Mouse (Mus musculus) megakaryocyte, embryonic 14.5 days (primary cell): ENCODE measurements around the gene Gm14444. TPM values are rescaled to one million over a fixed set of nuclear protein-coding genes. Genes with fewer than 3 reads are reported as not detected.
"Not testable (repeated sequence)": the region's sequence is repeated elsewhere in the genome, so short reads cannot be mapped to it uniquely, and the experiment has no call there.

ENCODE experiments used
- H3K27me3 ChIP-seq: replicated peaks from 2 replicates; pipeline ENCODE3; 2012; ENCODE audit warnings: inconsistent platforms
- H3K36me3 ChIP-seq: replicated peaks from 2 replicates; pipeline ENCODE3; 2012; ENCODE audit warnings: low read length, inconsistent platforms, mixed read lengths
- H3K4me1 ChIP-seq: 2 replicates; pipeline ENCODE4 v1.6.1; 2012; ENCODE audit warnings: inconsistent platforms
- H3K4me3 ChIP-seq: replicated peaks from 2 replicates; pipeline ENCODE3; 2012; ENCODE audit warnings: moderate library complexity, mild to moderate bottlenecking, inconsistent platforms
- H3K9me3 ChIP-seq: 2 replicates; pipeline ENCODE4 v1.6.1; 2012; ENCODE audit warnings: inconsistent platforms
- polyA plus RNA-seq: library from polyadenylated mRNA; stranded (reverse); fragments of >175 nt; gene quantifications from 2 replicates; pipeline ENCODE4 v1.2.3, GENCODE M21; 2012; ENCODE audit warnings: low replicate concordance; ENCODE audit not compliant: insufficient read depth

The Gm14444 gene
- polyA plus RNA-seq: not detected in 2 replicates

DNA sequence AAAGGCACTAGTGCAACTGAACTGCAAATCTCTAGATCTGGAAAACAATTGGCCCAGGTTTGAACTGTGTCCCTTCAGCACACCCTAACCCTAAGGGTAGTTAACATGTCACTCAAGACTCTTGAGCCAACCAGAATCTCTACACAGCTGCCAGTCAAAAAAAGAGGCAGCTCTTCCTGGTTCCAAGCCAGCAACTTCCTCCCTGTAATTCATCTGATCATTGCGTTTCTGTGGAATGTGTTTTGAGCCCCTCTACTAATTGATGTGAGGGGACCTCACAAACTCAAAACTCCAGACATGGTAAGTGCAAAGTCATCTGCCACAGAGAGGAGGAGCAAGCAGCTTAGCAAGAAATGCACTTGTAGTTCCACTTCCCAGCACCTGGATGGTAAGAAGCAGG lies at the start of gene Gm14444:
Gene Gm14444, plus strand, starts transcription at position 220 of the 400 bp plus-strand sequence.
- H3K36me3 ChIP-seq, H3K4me1 ChIP-seq, H3K4me3 ChIP-seq, H3K27me3 ChIP-seq, H3K9me3 ChIP-seq: not testable (repeated sequence)

- H3K4me1 ChIP-seq, H3K27me3 ChIP-seq, H3K36me3 ChIP-seq, H3K9me3 ChIP-seq, H3K4me3 ChIP-seq: not testable (repeated sequence)
Observed at GRCm38 (mm10) chr2:174965466-174965865, 44.6 kb upstream of the Gm14444 start.

- H3K4me3 ChIP-seq, H3K4me1 ChIP-seq, H3K9me3 ChIP-seq, H3K27me3 ChIP-seq, H3K36me3 ChIP-seq: not testable (repeated sequence)
Observed at GRCm38 (mm10) chr2:175044268-175044667, 34.2 kb downstream of the Gm14444 start.

GRCm38 (mm10) chr2:175067681-175068261 lies 57.7 kb downstream of the Gm14444 start, which contains the start of gene Gm14393:
Gm14393 (minus strand) TSS chr2:175067781.
- H3K9me3 ChIP-seq, H3K4me3 ChIP-seq, H3K36me3 ChIP-seq, H3K27me3 ChIP-seq, H3K4me1 ChIP-seq: not testable (repeated sequence)

Other genes with a start within 250 kb of the Gm14444 start
- not detected in 2 replicates for gene Edn3, start 249.6 kb upstream of the Gm14444 start, polyA plus RNA-seq
- gene Gm14393, start 57.5 kb downstream of the Gm14444 start, polyA plus RNA-seq: not detected in 2 replicates
- gene Gm14399, start 131.8 kb downstream of the Gm14444 start, polyA plus RNA-seq: 2.0 TPM in 1 of 2 replicates, not detected in the other
- not detected in 2 replicates for gene Gm14443, start 165.6 kb downstream of the Gm14444 start, polyA plus RNA-seq
- gene Gm14391, start 196.7 kb downstream of the Gm14444 start, polyA plus RNA-seq: 2.0 TPM in 1 of 2 replicates, not detected in the other